Mouse (Mus musculus) midbrain, embryonic 12.5 days (tissue): Measurements from ENCODE around the gene Phactr3. TPM values are rescaled to one million over a fixed set of nuclear protein-coding genes. Genes with fewer than 3 reads are reported as not detected.
A peak's percentile ranks its signal among the peaks of the same experiment; 100 is the strongest.

ENCODE experiments used
- ATAC-seq: fragments of 200-750 bp; cut with Nextera tagmentation; 2 replicates; pipeline ENCODE4 v1.8.0; 2017; ENCODE audit warnings: low read depth, moderate TSS enrichment, moderate library complexity; ENCODE audit not compliant: low FRiP score
- H3K27ac ChIP-seq: fragments of 300-500 bp; sonication (generic); replicated peaks from 2 replicates; pipeline ENCODE4 v1.5.1; 2016; ENCODE audit warnings: mild to moderate bottlenecking
- H3K27me3 ChIP-seq: fragments of 300-500 bp; sonication (generic); 2 replicates; pipeline ENCODE4 v1.6.1; 2016; ENCODE audit warnings: mild to moderate bottlenecking
- H3K36me3 ChIP-seq: fragments of 300-500 bp; sonication (generic); 2 replicates; pipeline ENCODE4 v1.6.1; 2016
- H3K4me1 ChIP-seq: fragments of 300-500 bp; sonication (generic); 2 replicates; pipeline ENCODE4 v1.6.1; 2016
- H3K4me2 ChIP-seq: fragments of 300-500 bp; sonication (generic); replicated peaks from 2 replicates; pipeline ENCODE4 v1.6.1; 2016; ENCODE audit warnings: mild to moderate bottlenecking, moderate library complexity
- H3K4me3 ChIP-seq: fragments of 300-500 bp; sonication (generic); 2 replicates; pipeline ENCODE4 v1.5.1; 2016; ENCODE audit warnings: mild to moderate bottlenecking
- H3K9ac ChIP-seq: fragments of 300-500 bp; sonication (generic); replicated peaks from 2 replicates; pipeline ENCODE4 v1.6.1; 2016; ENCODE audit warnings: mild to moderate bottlenecking, moderate library complexity
- H3K9me3 ChIP-seq: fragments of 300-500 bp; sonication (generic); 2 replicates; pipeline ENCODE4 v1.6.1; 2016; ENCODE audit warnings: mild to moderate bottlenecking
- WGBS: fragments of 180-500 bp; shearing (Covaris S2); methylation state at CpG from one replicate; pipeline ENCODE4 v1.1.7; 2016; 5-methylcytosine and 5-hydroxymethylcytosine counted together
- polyA plus RNA-seq: library from polyadenylated mRNA; unstranded; fragments of >200 nt; fragmentation: Nextera tagmentation; extraction: Ambion mirVana; gene quantifications from 2 replicates; pipeline ENCODE4 v1.2.1, GENCODE M21; 2016

The Phactr3 gene
- polyA plus RNA-seq, 1 experiment from 2014 or later, result 19.1 TPM

- ATAC-seq, result no peak
- peaks cover 16% of the 10 kb centered on the region; the same call in 1 of the 2 replicates for H3K4me1 ChIP-seq
- no peak overlapping the region for H3K4me2 ChIP-seq
- H3K36me3 ChIP-seq, result no peaks in the 10 kb centered on the region
- no peak overlapping the region for H3K27ac ChIP-seq
- no peaks in the 10 kb centered on the region for H3K27me3 ChIP-seq
- H3K4me3 ChIP-seq, result no peak overlapping the region
- H3K9ac ChIP-seq, result no peak overlapping the region
- no peaks in the 10 kb centered on the region for H3K9me3 ChIP-seq
- WGBS, result 83% methylated on average over 10 of the region's 10 CpGs
Measured at GRCm38 (mm10) chr2:178165943-178166342, 47.2 kb downstream of the Phactr3 start.

- no peaks in the 10 kb centered on the region for H3K36me3 ChIP-seq
- H3K27me3 ChIP-seq, result no peaks in the 10 kb centered on the region
- WGBS, result 35% methylated on average over 8 of the region's 8 CpGs
- H3K4me2 ChIP-seq, result no peak overlapping the region
- H3K9me3 ChIP-seq, result no peaks in the 10 kb centered on the region
- H3K9ac ChIP-seq, result no peak overlapping the region
- H3K4me3 ChIP-seq, result no peak overlapping the region
- peak; percentile 57 for ATAC-seq
- no peak overlapping the region for H3K27ac ChIP-seq
- peaks cover 16% of the 10 kb centered on the region; the same call in 1 of the 2 replicates for H3K4me1 ChIP-seq
Measured at GRCm38 (mm10) chr2:178169983-178170382, 51.2 kb downstream of the Phactr3 start.

- no peak overlapping the region for H3K4me2 ChIP-seq
- 30% methylated on average over 2 of the region's 2 CpGs for WGBS
Measured at GRCm38 (mm10) chr2:178173951-178174350, 55.2 kb downstream of the Phactr3 start.

GRCm38 (mm10) chr2:178175286-178175931, 56.6 kb downstream of the Phactr3 start:
- Histone ChIP-seq H3K36me3 (no peaks in the 10 kb centered on the region), H3K4me1 (peaks cover 10% of the 10 kb centered on the region; the same call in 1 of the 2 replicates), H3K27ac (peak overlapping the region; percentile 65), H3K9me3 (no peaks in the 10 kb centered on the region), H3K4me2 (peak overlapping the region; percentile 41), H3K9ac (no peak overlapping the region), H3K27me3 (no peaks in the 10 kb centered on the region), H3K4me3 (peak overlapping the region; percentile 10; the same call in 1 of the 2 replicates)
- 22% methylated on average over 16 of the region's 16 CpGs for WGBS
- ATAC-seq, result peak; percentile 88

More at GRCm38 (mm10) chr2:178173951-178174350, 55.2 kb downstream of the Phactr3 start:
- no peak for ATAC-seq
- Histone ChIP-seq H3K27ac (0 out of 2 replicates have a peak overlapping the region, but pooled peaks have one; percentile 20), H3K27me3 (no peaks in the 10 kb centered on the region), H3K9ac (no peak overlapping the region), H3K9me3 (no peaks in the 10 kb centered on the region), H3K4me3 (no peak overlapping the region), H3K36me3 (no peaks in the 10 kb centered on the region), H3K4me1 (peaks cover 22% of the 10 kb centered on the region; the same call in 1 of the 2 replicates)

GRCm38 (mm10) chr2:178184251-178184650, 65.5 kb downstream of the Phactr3 start:
- H3K9ac ChIP-seq, result no peak overlapping the region
- no peak overlapping the region for H3K27ac ChIP-seq
- H3K27me3 ChIP-seq, result no peaks in the 10 kb centered on the region
- 84% methylated on average over 5 of the region's 5 CpGs for WGBS
- H3K4me2 ChIP-seq, result no peak overlapping the region
- H3K4me3 ChIP-seq, result no peak overlapping the region
- no peak for ATAC-seq
- no peaks in the 10 kb centered on the region for H3K36me3 ChIP-seq
- peaks cover 7% of the 10 kb centered on the region; the same call in 1 of the 2 replicates for H3K4me1 ChIP-seq
- H3K9me3 ChIP-seq, result 0 out of 2 replicates have a peak, but pooled peaks cover 5% of the 10 kb centered on the region

- WGBS, result 61% methylated on average over 6 of the region's 6 CpGs
- Histone ChIP-seq H3K4me2 (no peak overlapping the region), H3K9ac (no peak overlapping the region), H3K4me3 (no peak overlapping the region), H3K36me3 (no peaks in the 10 kb centered on the region), H3K27me3 (no peaks in the 10 kb centered on the region), H3K9me3 (0 out of 2 replicates have a peak, but pooled peaks cover 5% of the 10 kb centered on the region), H3K27ac (no peak overlapping the region), H3K4me1 (peaks cover 7% of the 10 kb centered on the region; the same call in 1 of the 2 replicates)
- ATAC-seq, result peak; percentile 54; the same call in 1 of the 2 replicates
Measured at GRCm38 (mm10) chr2:178184862-178185261, 66.1 kb downstream of the Phactr3 start.

- Histone ChIP-seq H3K9ac (no peak overlapping the region), H3K4me3 (no peak overlapping the region), H3K27me3 (no peaks in the 10 kb centered on the region), H3K9me3 (0 out of 2 replicates have a peak, but pooled peaks cover 5% of the 10 kb centered on the region), H3K36me3 (no peaks in the 10 kb centered on the region), H3K27ac (no peak overlapping the region), H3K4me2 (no peak overlapping the region), H3K4me1 (peaks cover 15% of the 10 kb centered on the region)
- no peak for ATAC-seq
- 30% methylated on average over 2 of the region's 2 CpGs for WGBS
Measured at GRCm38 (mm10) chr2:178188988-178189387, 70.2 kb downstream of the Phactr3 start.

GRCm38 (mm10) chr2:178192881-178193280, 74.1 kb downstream of the Phactr3 start:
- no peaks in the 10 kb centered on the region for H3K36me3 ChIP-seq
- H3K9me3 ChIP-seq, result no peaks in the 10 kb centered on the region
- no peaks in the 10 kb centered on the region for H3K27me3 ChIP-seq
- no peak for ATAC-seq
- H3K27ac ChIP-seq, result 0 out of 2 replicates have a peak overlapping the region, but pooled peaks have one; percentile 10
- no peak overlapping the region for H3K4me3 ChIP-seq
- no peak overlapping the region for H3K4me2 ChIP-seq
- no peak overlapping the region for H3K9ac ChIP-seq
- H3K4me1 ChIP-seq, result peaks cover 15% of the 10 kb centered on the region
- WGBS, result 49% methylated on average over 9 of the region's 9 CpGs

GRCm38 (mm10) chr2:178193445-178193844, 74.7 kb downstream of the Phactr3 start:
- H3K4me2 ChIP-seq, result no peak overlapping the region
- H3K9ac ChIP-seq, result no peak overlapping the region
- no peaks in the 10 kb centered on the region for H3K9me3 ChIP-seq
- ATAC-seq, result no peak
- peaks cover 14% of the 10 kb centered on the region for H3K4me1 ChIP-seq
- no peak overlapping the region for H3K27ac ChIP-seq
- H3K36me3 ChIP-seq, result no peaks in the 10 kb centered on the region
- no peaks in the 10 kb centered on the region for H3K27me3 ChIP-seq
- 55% methylated on average over 2 of the region's 2 CpGs for WGBS
- no peak overlapping the region for H3K4me3 ChIP-seq

- no peaks in the 10 kb centered on the region for H3K27me3 ChIP-seq
- no peak for ATAC-seq
- H3K4me2 ChIP-seq, result no peak overlapping the region
- H3K9ac ChIP-seq, result no peak overlapping the region
- no peaks in the 10 kb centered on the region for H3K36me3 ChIP-seq
- no peak overlapping the region for H3K4me3 ChIP-seq
- H3K4me1 ChIP-seq, result peaks cover 7% of the 10 kb centered on the region; the same call in 1 of the 2 replicates
- H3K9me3 ChIP-seq, result no peaks in the 10 kb centered on the region
- no peak overlapping the region for H3K27ac ChIP-seq
- WGBS, result 87% methylated on average over 5 of the region's 5 CpGs
Measured at GRCm38 (mm10) chr2:178194908-178195307, 76.1 kb downstream of the Phactr3 start.

GRCm38 (mm10) chr2:178196038-178196437, 77.3 kb downstream of the Phactr3 start:
- Histone ChIP-seq H3K27ac (no peak overlapping the region), H3K4me2 (no peak overlapping the region), H3K4me1 (peaks cover 7% of the 10 kb centered on the region; the same call in 1 of the 2 replicates), H3K9ac (no peak overlapping the region), H3K4me3 (no peak overlapping the region), H3K9me3 (no peaks in the 10 kb centered on the region), H3K36me3 (no peaks in the 10 kb centered on the region), H3K27me3 (no peaks in the 10 kb centered on the region)
- WGBS, result 90% methylated on average over 6 of the region's 6 CpGs
- no peak for ATAC-seq

GRCm38 (mm10) chr2:178197542-178197941, 78.8 kb downstream of the Phactr3 start:
- no peak overlapping the region for H3K4me2 ChIP-seq
- 92% methylated on average over 1 of the region's 1 CpGs for WGBS

More at GRCm38 (mm10) chr2:178197542-178197941, 78.8 kb downstream of the Phactr3 start:
- no peak overlapping the region for H3K4me3 ChIP-seq
- H3K9me3 ChIP-seq, result no peaks in the 10 kb centered on the region
- no peaks in the 10 kb centered on the region for H3K36me3 ChIP-seq
- H3K27me3 ChIP-seq, result no peaks in the 10 kb centered on the region
- no peak overlapping the region for H3K27ac ChIP-seq
- ATAC-seq, result no peak
- H3K9ac ChIP-seq, result no peak overlapping the region
- H3K4me1 ChIP-seq, result peaks cover 7% of the 10 kb centered on the region; the same call in 1 of the 2 replicates
